Mouse (Mus musculus) layer of hippocampus, adult 18-20 months (tissue): ENCODE measurements at regions not wholly inside any gene's neighbourhood (a gene's known extent, or its start where the extent isn't known, plus 50 kb on each side); places are given as distances from the start of the nearest gene placed in this dataset.
A peak's percentile ranks its signal among the peaks of the same experiment; 100 is the strongest.

Experiments used
- DNase-seq, 2 experiments: peaks; one replicate each; pipeline ENCODE4 v3.0.0; 2022; ENCODE audit warnings: low spot score in 2 of 2

GRCm38 (mm10) chr10:5747681-5748080 is 57.7 kb downstream of the Fbxo5 start:
- DNase-seq, result no peak

GRCm38 (mm10) chr10:5735141-5735540 is 70.3 kb downstream of the Fbxo5 start:
- DNase-seq, result peak; percentile 39 to 78

- DNase-seq, result no peak
These were observed 60.8 kb downstream of the Vip start for GRCm38 (mm10) chr10:5699791-5700190.

GRCm38 (mm10) chr10:5697457-5697856 is 58.4 kb downstream of the Vip start:
- no peak for DNase-seq
